Mouse (Mus musculus) layer of hippocampus, adult 2 months (tissue): Measurements from ENCODE around the gene Gm49398. TPM values are rescaled to one million over a fixed set of nuclear protein-coding genes. Genes with fewer than 3 reads are reported as not detected.

Experiments
- DNase-seq, 2 experiments: peaks; one replicate each; pipeline ENCODE4 v3.0.0; 2022; ENCODE audit warnings: low spot score in 2 of 2
- H3K27ac ChIP-seq: fragments of 200-600 bp; 2 replicates; pipeline ENCODE4 v1.8.1; 2022
- H3K4me3 ChIP-seq: fragments of 200-600 bp; 2 replicates; pipeline ENCODE4 v1.8.1; 2022; ENCODE audit warnings: mild to moderate bottlenecking
- CTCF ChIP-seq: fragments of 200-600 bp; conservative IDR thresholded peaks from 2 replicates; pipeline ENCODE4 v1.8.1; 2022; ENCODE audit warnings: antibody characterized with exemption, mild to moderate bottlenecking, moderate library complexity
- long read RNA-seq, 2 experiments: library from polyadenylated mRNA; stranded (forward); transcript quantifications; one replicate each; pipeline ENCODE4 v2.0.0; 2021; ENCODE audit warnings: borderline mapping rate in 2 of 2
- microRNA-seq, 2 experiments: library from miRNA; unstranded; fragments of <30 nt; microRNA quantifications; one replicate each; pipeline ENCODE4 v1.2.0; 2021
- total RNA-seq, 2 experiments: library from RNA; stranded (reverse); gene quantifications; 2 replicates each; pipeline ENCODE4 v1.2.3; 2021

Gm49398 gene
- total RNA-seq = not detected
- long read RNA-seq, experiment 1 = 0 reads
- long read RNA-seq, experiment 2 = 0 reads

- no peak for TF ChIP-seq CTCF
- H3K4me3 ChIP-seq = no peak within 1 kb of the TSS
- no peak for DNase-seq
- no peak within 1 kb of the TSS for H3K27ac ChIP-seq
Measured at GRCm38 (mm10) chr13:61288739-61289138, at the start of gene Gm49398. Gm49398 (minus strand) TSS chr13:61288839.

- Histone ChIP-seq H3K4me3 (no peak within 1 kb of the TSS), H3K27ac (no peak within 1 kb of the TSS)
- no peak for TF ChIP-seq CTCF
- DNase-seq = no peak
Measured at GRCm38 (mm10) chr13:61255258-61255657, 33.4 kb downstream of the Gm49398 start, which contains the start of gene Cts8. Cts8 (minus strand) TSS chr13:61255358.

- Histone ChIP-seq H3K4me3 (no peak overlapping the region), H3K27ac (no peak overlapping the region)
- peak; percentile 1 to 29 for DNase-seq
- peak; percentile 70 for TF ChIP-seq CTCF
Measured at GRCm38 (mm10) chr13:61241076-61241947, 47.3 kb downstream of the Gm49398 start.

GRCm38 (mm10) chr13:61203310-61203709 lies 85.3 kb downstream of the Gm49398 start, which contains the start of gene Cts6:
Cts6 (minus strand) TSS chr13:61203410.
- H3K4me3 ChIP-seq = no peak within 1 kb of the TSS
- H3K27ac ChIP-seq = no peak within 1 kb of the TSS
- DNase-seq = no peak
- no peak for TF ChIP-seq CTCF

Small RNAs within 50 kb of the gene (microRNA-seq; reads per million reads assigned to microRNA genes)
- gene Gm27704 = 0 reads per million in 2 experiments

Other genes with a start within 250 kb of the Gm49398 start
- gene Ctsq, start 248.2 kb downstream of the Gm49398 start, total RNA-seq = not detected
- gene Ctsr, start 124.6 kb downstream of the Gm49398 start, total RNA-seq = not detected
- gene Cts6, start 85.4 kb downstream of the Gm49398 start, total RNA-seq = not detected
- gene Cts8, start 33.5 kb downstream of the Gm49398 start, total RNA-seq = not detected
- gene Cts7, start 69.4 kb upstream of the Gm49398 start, total RNA-seq = not detected